Mouse (Mus musculus): ENCODE measurements around the gene Abhd15.

- no peak for TF ChIP-seq POLR2A (IDR thresholded peaks at IDR 0.05; ENCODE audit: borderline replicate concordance, extremely low read depth, low read depth, low read length)
- TF ChIP-seq CTCF (IDR thresholded peaks at IDR 0.05; ENCODE audit: insufficient read depth, low read length) = no peak
These were observed 29.7 kb upstream of the Abhd15 start for GRCm38 (mm10) chr11:77485229-77485628.

All from lung, adult 2 months (tissue).